Mouse (Mus musculus): Measurements from ENCODE around the gene Hoxb6. TPM values are rescaled to one million over a fixed set of nuclear protein-coding genes. Genes with fewer than 3 reads are reported as not detected.

Hoxb6 gene
- polyA plus RNA-seq, 1 experiment from 2014 or later = not detected

GRCm38 (mm10) chr11:96308763-96309162 is 16.5 kb downstream of the Hoxb6 start:
- no peak for ATAC-seq (ENCODE audit: insufficient number of reproducible peaks, insufficient read depth, low FRiP score, low read depth)
- H3K4me1 ChIP-seq (ENCODE audit: control insufficient read depth in 2 of 2, insufficient read depth in 2 of 2, low read length in 2 of 2) = no peaks in the 10 kb centered on the region
- 21% methylated on average over 4 of the region's 4 CpGs for WGBS
- no peak overlapping the region for H3K9ac ChIP-seq (ENCODE audit: low read length)
- no peak overlapping the region for H3K4me3 ChIP-seq (ENCODE audit: control insufficient read depth in 1 of 2, insufficient read depth in 1 of 2, low read depth in 1 of 2, low read length in 2 of 2)
- H3K27ac ChIP-seq (replicated peaks in 1 of 2; ENCODE audit: control insufficient read depth in 1 of 2, insufficient read depth in 1 of 2, low read depth in 2 of 2, low read length in 2 of 2) = no peak overlapping the region
- no peak overlapping the region for H3K4me2 ChIP-seq (ENCODE audit: low read length)
- H3K27me3 ChIP-seq (ENCODE audit: control insufficient read depth, insufficient read depth, low read length) = peaks cover 100% of the 10 kb centered on the region
- no peaks in the 10 kb centered on the region for H3K36me3 ChIP-seq (ENCODE audit: control insufficient read depth, insufficient read depth, low read length)
- H3K9me3 ChIP-seq (ENCODE audit: control insufficient read depth, low read length) = no peaks in the 10 kb centered on the region

GRCm38 (mm10) chr11:96309288-96309687 is 17.0 kb downstream of the Hoxb6 start:
- Histone ChIP-seq H3K9ac (ENCODE audit: low read length) (no peak overlapping the region), H3K27me3 (ENCODE audit: control insufficient read depth, insufficient read depth, low read length) (peaks cover 100% of the 10 kb centered on the region), H3K4me3 (ENCODE audit: control insufficient read depth in 1 of 2, insufficient read depth in 1 of 2, low read depth in 1 of 2, low read length in 2 of 2) (no peak overlapping the region), H3K9me3 (ENCODE audit: control insufficient read depth, low read length) (no peaks in the 10 kb centered on the region), H3K4me2 (ENCODE audit: low read length) (no peak overlapping the region), H3K27ac (replicated peaks in 1 of 2; ENCODE audit: control insufficient read depth in 1 of 2, insufficient read depth in 1 of 2, low read depth in 2 of 2, low read length in 2 of 2) (no peak overlapping the region), H3K4me1 (ENCODE audit: control insufficient read depth in 2 of 2, insufficient read depth in 2 of 2, low read length in 2 of 2) (no peaks in the 10 kb centered on the region), H3K36me3 (ENCODE audit: control insufficient read depth, insufficient read depth, low read length) (no peaks in the 10 kb centered on the region)
- WGBS = 22% methylated on average over 4 of the region's 4 CpGs
- ATAC-seq (ENCODE audit: insufficient number of reproducible peaks, insufficient read depth, low FRiP score, low read depth) = no peak

GRCm38 (mm10) chr11:96310183-96310938 is 18.1 kb downstream of the Hoxb6 start:
- 9% methylated on average over 20 of the region's 20 CpGs for WGBS
- H3K9ac ChIP-seq (ENCODE audit: low read length) = no peak overlapping the region
- H3K27ac ChIP-seq (replicated peaks in 1 of 2; ENCODE audit: control insufficient read depth in 1 of 2, insufficient read depth in 1 of 2, low read depth in 2 of 2, low read length in 2 of 2) = no peak overlapping the region

GRCm38 (mm10) chr11:96311097-96311496 is 18.8 kb downstream of the Hoxb6 start:
- 17% methylated on average over 6 of the region's 6 CpGs for WGBS
- no peak overlapping the region for H3K9ac ChIP-seq (ENCODE audit: low read length)

More at GRCm38 (mm10) chr11:96310183-96310938, 18.1 kb downstream of the Hoxb6 start:
- H3K4me1 ChIP-seq (ENCODE audit: control insufficient read depth in 2 of 2, insufficient read depth in 2 of 2, low read length in 2 of 2) = no peaks in the 10 kb centered on the region
- H3K4me2 ChIP-seq (ENCODE audit: low read length) = no peak overlapping the region
- peaks cover 100% of the 10 kb centered on the region for H3K27me3 ChIP-seq (ENCODE audit: control insufficient read depth, insufficient read depth, low read length)
- no peaks in the 10 kb centered on the region for H3K9me3 ChIP-seq (ENCODE audit: control insufficient read depth, low read length)
- H3K36me3 ChIP-seq (ENCODE audit: control insufficient read depth, insufficient read depth, low read length) = no peaks in the 10 kb centered on the region
- H3K4me3 ChIP-seq (ENCODE audit: control insufficient read depth in 1 of 2, insufficient read depth in 1 of 2, low read depth in 1 of 2, low read length in 2 of 2) = no peak overlapping the region
- no peak for ATAC-seq (ENCODE audit: insufficient number of reproducible peaks, insufficient read depth, low FRiP score, low read depth)

GRCm38 (mm10) chr11:96311520-96312417 is 19.5 kb downstream of the Hoxb6 start:
- no peak; the same call in 1 of the 2 replicates for ATAC-seq (ENCODE audit: insufficient number of reproducible peaks, insufficient read depth, low FRiP score, low read depth)
- Histone ChIP-seq H3K4me2 (ENCODE audit: low read length) (peak overlapping the region; percentile 55), H3K27ac (replicated peaks in 1 of 2; ENCODE audit: control insufficient read depth in 1 of 2, insufficient read depth in 1 of 2, low read depth in 2 of 2, low read length in 2 of 2) (no peak overlapping the region), H3K9ac (ENCODE audit: low read length) (no peak overlapping the region), H3K4me1 (ENCODE audit: control insufficient read depth in 2 of 2, insufficient read depth in 2 of 2, low read length in 2 of 2) (no peaks in the 10 kb centered on the region), H3K27me3 (ENCODE audit: control insufficient read depth, insufficient read depth, low read length) (peaks cover 100% of the 10 kb centered on the region), H3K36me3 (ENCODE audit: control insufficient read depth, insufficient read depth, low read length) (no peaks in the 10 kb centered on the region), H3K9me3 (ENCODE audit: control insufficient read depth, low read length) (no peaks in the 10 kb centered on the region), H3K4me3 (ENCODE audit: control insufficient read depth in 1 of 2, insufficient read depth in 1 of 2, low read depth in 1 of 2, low read length in 2 of 2) (peak overlapping the region; percentile 7 to 34; a peak in 3 of 4 replicates)
- 2% methylated on average over 31 of the region's 31 CpGs for WGBS

More at GRCm38 (mm10) chr11:96311097-96311496, 18.8 kb downstream of the Hoxb6 start:
- no peaks in the 10 kb centered on the region for H3K36me3 ChIP-seq (ENCODE audit: control insufficient read depth, insufficient read depth, low read length)
- H3K4me1 ChIP-seq (ENCODE audit: control insufficient read depth in 2 of 2, insufficient read depth in 2 of 2, low read length in 2 of 2) = no peaks in the 10 kb centered on the region
- ATAC-seq (ENCODE audit: insufficient number of reproducible peaks, insufficient read depth, low FRiP score, low read depth) = no peak
- no peaks in the 10 kb centered on the region for H3K9me3 ChIP-seq (ENCODE audit: control insufficient read depth, low read length)
- peak overlapping the region; percentile 55 for H3K4me2 ChIP-seq (ENCODE audit: low read length)
- H3K27me3 ChIP-seq (ENCODE audit: control insufficient read depth, insufficient read depth, low read length) = peaks cover 100% of the 10 kb centered on the region
- no peak overlapping the region for H3K27ac ChIP-seq (replicated peaks in 1 of 2; ENCODE audit: control insufficient read depth in 1 of 2, insufficient read depth in 1 of 2, low read depth in 2 of 2, low read length in 2 of 2)
- peak overlapping the region in 1 of 2 experiments; percentile 34; a peak in 2 of 4 replicates for H3K4me3 ChIP-seq (ENCODE audit: control insufficient read depth in 1 of 2, insufficient read depth in 1 of 2, low read depth in 1 of 2, low read length in 2 of 2)

- Histone ChIP-seq H3K4me2 (ENCODE audit: low read length) (no peak overlapping the region), H3K9me3 (ENCODE audit: control insufficient read depth, low read length) (no peaks in the 10 kb centered on the region), H3K4me1 (ENCODE audit: control insufficient read depth in 2 of 2, insufficient read depth in 2 of 2, low read length in 2 of 2) (no peaks in the 10 kb centered on the region), H3K27me3 (ENCODE audit: control insufficient read depth, insufficient read depth, low read length) (peaks cover 98% of the 10 kb centered on the region), H3K9ac (ENCODE audit: low read length) (no peak overlapping the region), H3K36me3 (ENCODE audit: control insufficient read depth, insufficient read depth, low read length) (no peaks in the 10 kb centered on the region), H3K27ac (replicated peaks in 1 of 2; ENCODE audit: control insufficient read depth in 1 of 2, insufficient read depth in 1 of 2, low read depth in 2 of 2, low read length in 2 of 2) (no peak overlapping the region), H3K4me3 (ENCODE audit: control insufficient read depth in 1 of 2, insufficient read depth in 1 of 2, low read depth in 1 of 2, low read length in 2 of 2) (no peak overlapping the region)
- ATAC-seq (ENCODE audit: insufficient number of reproducible peaks, insufficient read depth, low FRiP score, low read depth) = no peak
- 32% methylated on average over 2 of the region's 2 CpGs for WGBS
These were observed 20.9 kb downstream of the Hoxb6 start for GRCm38 (mm10) chr11:96313134-96313533.

GRCm38 (mm10) chr11:96313806-96314428 is 21.6 kb downstream of the Hoxb6 start:
- ATAC-seq (ENCODE audit: insufficient number of reproducible peaks, insufficient read depth, low FRiP score, low read depth) = no peak
- H3K9me3 ChIP-seq (ENCODE audit: control insufficient read depth, low read length) = no peaks in the 10 kb centered on the region
- peaks cover 98% of the 10 kb centered on the region for H3K27me3 ChIP-seq (ENCODE audit: control insufficient read depth, insufficient read depth, low read length)
- no peak overlapping the region for H3K9ac ChIP-seq (ENCODE audit: low read length)
- H3K27ac ChIP-seq (replicated peaks in 1 of 2; ENCODE audit: control insufficient read depth in 1 of 2, insufficient read depth in 1 of 2, low read depth in 2 of 2, low read length in 2 of 2) = no peak overlapping the region
- 0 out of 4 replicates have a peak, but pooled peaks cover 0 to 5% of the 10 kb centered on the region in 2 experiments for H3K4me1 ChIP-seq (ENCODE audit: control insufficient read depth in 2 of 2, insufficient read depth in 2 of 2, low read length in 2 of 2)
- no peak overlapping the region for H3K4me3 ChIP-seq (ENCODE audit: control insufficient read depth in 1 of 2, insufficient read depth in 1 of 2, low read depth in 1 of 2, low read length in 2 of 2)
- no peaks in the 10 kb centered on the region for H3K36me3 ChIP-seq (ENCODE audit: control insufficient read depth, insufficient read depth, low read length)
- 10% methylated on average over 12 of the region's 12 CpGs for WGBS
- no peak overlapping the region; the same call in 1 of the 2 replicates for H3K4me2 ChIP-seq (ENCODE audit: low read length)
